Mouse (Mus musculus): ENCODE measurements around the gene Ess2. TPM values are rescaled to one million over a fixed set of nuclear protein-coding genes. Genes with fewer than 3 reads are reported as not detected.
"Not testable (repeated sequence)": the region's sequence is repeated elsewhere in the genome, so short reads cannot be mapped to it uniquely, and the experiment has no call there.

The Ess2 gene
- polyA plus RNA-seq (2011; ENCODE audit: insufficient read depth, insufficient read length, low replicate concordance, missing spikeins): 14.2 and 19.2 TPM in 2 replicates

- peak within 1 kb of the TSS; percentile 71; the same call in 1 of the 2 replicates for H3K27ac ChIP-seq (ENCODE audit: control insufficient read depth, insufficient read depth, low read depth, low read length, poor library complexity)
- H3K4me3 ChIP-seq (replicated peaks; ENCODE audit: control insufficient read depth, low read depth, low read length): peak within 1 kb of the TSS; percentile 89
- H3K4me1 ChIP-seq (ENCODE audit: control insufficient read depth, insufficient read depth, low read length): peaks cover 4% of the 10 kb centered on the region; the same call in 1 of the 2 replicates
- WGBS: under 1% methylated on average over 35 of the region's 35 CpGs
- TF ChIP-seq CTCF (IDR thresholded peaks at IDR 0.05; ENCODE audit: control insufficient read depth, insufficient read depth, low read length): peak; percentile 71
- peak; percentile 69; the same call in 1 of the 2 replicates for TF ChIP-seq POLR2A (IDR thresholded peaks at IDR 0.05; ENCODE audit: borderline replicate concordance, control insufficient read depth, low read depth, low read length)
Observed at GRCm38 (mm10) chr16:17911052-17911595, at the start of gene Ess2. Gene Ess2, minus strand, starts transcription at chr16:17911348.

DNA sequence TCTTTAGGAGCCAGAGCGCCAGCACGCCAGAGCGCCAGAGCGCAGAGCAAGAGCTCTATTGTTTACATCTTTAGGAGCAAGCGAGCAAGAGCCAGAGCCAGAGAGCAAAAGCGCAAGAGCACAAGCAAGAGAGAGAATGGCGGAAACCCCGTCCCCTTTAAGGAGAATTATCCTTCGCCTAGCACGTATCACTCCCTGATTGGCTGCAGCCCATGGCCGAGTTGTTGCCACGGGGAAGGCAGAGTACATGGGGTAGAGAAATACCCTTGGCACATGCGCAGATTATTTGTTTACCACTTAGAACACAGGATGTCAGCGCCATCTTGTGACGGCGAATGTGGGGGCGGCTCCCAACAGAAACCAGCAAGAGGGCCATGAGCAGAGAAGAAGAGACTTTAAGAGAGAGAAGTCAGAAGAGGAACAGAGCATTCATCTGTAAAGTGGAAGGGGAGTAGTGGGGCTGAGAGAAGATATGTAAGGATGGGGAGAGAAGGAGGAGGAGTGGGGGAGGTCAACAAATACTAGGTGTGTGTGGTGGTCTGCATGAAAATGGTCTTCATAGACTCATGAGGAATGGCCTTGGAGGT, 45.0 kb upstream of the Ess2 start:
- WGBS: 94% methylated on average over 17 of the region's 17 CpGs

GRCm38 (mm10) chr16:17951618-17952017, 40.5 kb upstream of the Ess2 start:
- no peaks in the 10 kb centered on the region for H3K4me1 ChIP-seq (ENCODE audit: control insufficient read depth, insufficient read depth, low read length)
- H3K4me3 ChIP-seq (replicated peaks; ENCODE audit: control insufficient read depth, low read depth, low read length): no peak overlapping the region
- 60% methylated on average over 3 of the region's 4 CpGs for WGBS
- TF ChIP-seq POLR2A (IDR thresholded peaks at IDR 0.05; ENCODE audit: borderline replicate concordance, control insufficient read depth, low read depth, low read length): no peak
- TF ChIP-seq CTCF (IDR thresholded peaks at IDR 0.05; ENCODE audit: control insufficient read depth, insufficient read depth, low read length): no peak
- no peak overlapping the region for H3K27ac ChIP-seq (ENCODE audit: control insufficient read depth, insufficient read depth, low read depth, low read length, poor library complexity)

More for the DNA sequence above, 45.0 kb upstream of the Ess2 start:
- H3K27ac ChIP-seq (ENCODE audit: control insufficient read depth, insufficient read depth, low read depth, low read length, poor library complexity); H3K4me1 ChIP-seq (ENCODE audit: control insufficient read depth, insufficient read depth, low read length); H3K4me3 ChIP-seq (replicated peaks; ENCODE audit: control insufficient read depth, low read depth, low read length): not testable (repeated sequence)

GRCm38 (mm10) chr16:17950068-17950467, 38.9 kb upstream of the Ess2 start:
- 78% methylated on average over 4 of the region's 4 CpGs for WGBS

GRCm38 (mm10) chr16:17949421-17949877, 38.3 kb upstream of the Ess2 start:
- 42% methylated on average over 2 of the region's 2 CpGs for WGBS

More at GRCm38 (mm10) chr16:17950068-17950467, 38.9 kb upstream of the Ess2 start:
- Histone ChIP-seq H3K27ac (ENCODE audit: control insufficient read depth, insufficient read depth, low read depth, low read length, poor library complexity) (no peak overlapping the region), H3K4me1 (ENCODE audit: control insufficient read depth, insufficient read depth, low read length) (no peaks in the 10 kb centered on the region), H3K4me3 (replicated peaks; ENCODE audit: control insufficient read depth, low read depth, low read length) (no peak overlapping the region)
- no peak for TF ChIP-seq CTCF (IDR thresholded peaks at IDR 0.05; ENCODE audit: control insufficient read depth, insufficient read depth, low read length)
- no peak for TF ChIP-seq POLR2A (IDR thresholded peaks at IDR 0.05; ENCODE audit: borderline replicate concordance, control insufficient read depth, low read depth, low read length)

DNA sequence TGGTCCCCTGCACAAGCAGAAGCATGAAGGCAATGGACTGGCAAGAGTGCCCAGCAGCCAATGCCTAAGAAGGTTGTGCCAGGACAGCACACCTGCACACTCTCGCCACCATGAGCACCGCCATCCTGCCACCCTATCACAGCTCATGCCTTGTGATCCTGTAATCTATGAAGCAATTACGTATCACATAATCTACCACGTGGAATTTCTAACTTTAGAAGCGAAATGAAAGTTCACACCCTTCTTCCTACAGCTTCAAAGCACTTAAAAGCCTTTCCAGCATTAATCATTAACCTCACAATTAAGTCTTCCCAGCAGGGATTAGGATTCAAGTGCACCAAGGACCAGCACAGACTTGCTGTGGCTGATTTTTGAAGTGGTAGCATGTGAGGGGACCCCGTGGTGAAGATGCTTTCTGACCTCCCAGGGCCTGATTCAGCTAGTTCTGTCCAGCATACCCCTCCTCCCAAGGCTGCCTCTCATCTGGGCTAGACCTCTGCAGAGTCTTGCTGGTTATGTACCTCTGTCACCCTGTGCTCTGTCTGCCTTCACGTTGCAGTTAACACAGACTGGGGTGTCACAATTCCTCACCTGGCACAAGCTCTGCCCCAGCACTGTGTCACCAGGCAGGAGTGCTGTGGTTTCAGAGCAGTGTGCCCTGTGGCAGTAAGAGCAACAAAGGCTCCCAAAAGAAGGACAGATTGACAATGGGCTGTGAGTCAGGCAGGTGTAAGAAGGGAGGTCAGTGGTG, 34.1 kb upstream of the Ess2 start:
- Histone ChIP-seq H3K4me3 (replicated peaks; ENCODE audit: control insufficient read depth, low read depth, low read length) (no peak overlapping the region), H3K27ac (ENCODE audit: control insufficient read depth, insufficient read depth, low read depth, low read length, poor library complexity) (no peak overlapping the region), H3K4me1 (ENCODE audit: control insufficient read depth, insufficient read depth, low read length) (no peaks in the 10 kb centered on the region)
- 59% methylated on average over 7 of the region's 7 CpGs for WGBS
- TF ChIP-seq POLR2A (IDR thresholded peaks at IDR 0.05; ENCODE audit: borderline replicate concordance, control insufficient read depth, low read depth, low read length): no peak
- TF ChIP-seq CTCF (IDR thresholded peaks at IDR 0.05; ENCODE audit: control insufficient read depth, insufficient read depth, low read length): no peak

More at GRCm38 (mm10) chr16:17949421-17949877, 38.3 kb upstream of the Ess2 start:
- no peak overlapping the region for H3K4me3 ChIP-seq (replicated peaks; ENCODE audit: control insufficient read depth, low read depth, low read length)
- H3K4me1 ChIP-seq (ENCODE audit: control insufficient read depth, insufficient read depth, low read length): no peaks in the 10 kb centered on the region
- TF ChIP-seq POLR2A (IDR thresholded peaks at IDR 0.05; ENCODE audit: borderline replicate concordance, control insufficient read depth, low read depth, low read length): no peak
- no peak for TF ChIP-seq CTCF (IDR thresholded peaks at IDR 0.05; ENCODE audit: control insufficient read depth, insufficient read depth, low read length)
- no peak overlapping the region for H3K27ac ChIP-seq (ENCODE audit: control insufficient read depth, insufficient read depth, low read depth, low read length, poor library complexity)

DNA sequence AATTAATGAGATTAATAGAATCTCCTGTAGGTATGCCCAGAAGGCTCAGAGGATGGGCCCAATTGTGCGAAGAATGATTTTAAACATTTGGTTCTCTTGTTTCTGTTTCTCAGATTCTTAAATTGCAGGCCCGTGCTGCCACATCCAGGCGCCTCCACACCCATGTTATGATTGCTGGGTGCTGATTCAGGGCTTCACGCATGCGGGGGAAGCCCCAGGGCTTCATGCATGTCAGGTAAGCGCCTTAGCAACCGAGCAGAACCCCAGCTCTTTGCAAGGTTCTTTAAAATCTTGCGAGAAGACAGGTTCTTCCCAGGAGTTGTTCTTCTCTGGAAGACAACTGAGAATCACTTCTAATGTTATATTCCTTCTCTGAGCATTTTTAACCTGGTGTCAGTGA, 32.3 kb upstream of the Ess2 start:
- no peak for TF ChIP-seq POLR2A (IDR thresholded peaks at IDR 0.05; ENCODE audit: borderline replicate concordance, control insufficient read depth, low read depth, low read length)
- no peak for TF ChIP-seq CTCF (IDR thresholded peaks at IDR 0.05; ENCODE audit: control insufficient read depth, insufficient read depth, low read length)

GRCm38 (mm10) chr16:17939255-17939751, 28.2 kb upstream of the Ess2 start:
- H3K4me1 ChIP-seq (ENCODE audit: control insufficient read depth, insufficient read depth, low read length): peaks cover 1% of the 10 kb centered on the region; the same call in 1 of the 2 replicates
- 23% methylated on average over 9 of the region's 9 CpGs for WGBS
- TF ChIP-seq CTCF (IDR thresholded peaks at IDR 0.05; ENCODE audit: control insufficient read depth, insufficient read depth, low read length) (no peak), POLR2A (IDR thresholded peaks at IDR 0.05; ENCODE audit: borderline replicate concordance, control insufficient read depth, low read depth, low read length) (no peak)
- no peak overlapping the region for H3K4me3 ChIP-seq (replicated peaks; ENCODE audit: control insufficient read depth, low read depth, low read length)
- peak overlapping the region; percentile 4; the same call in 1 of the 2 replicates for H3K27ac ChIP-seq (ENCODE audit: control insufficient read depth, insufficient read depth, low read depth, low read length, poor library complexity)

More for the DNA sequence above, 32.3 kb upstream of the Ess2 start:
- 87% methylated on average over 8 of the region's 8 CpGs for WGBS
- Histone ChIP-seq H3K27ac (ENCODE audit: control insufficient read depth, insufficient read depth, low read depth, low read length, poor library complexity) (no peak overlapping the region), H3K4me1 (ENCODE audit: control insufficient read depth, insufficient read depth, low read length) (no peaks in the 10 kb centered on the region), H3K4me3 (replicated peaks; ENCODE audit: control insufficient read depth, low read depth, low read length) (no peak overlapping the region)
